Mouse (Mus musculus) cerebellum, postnatal 4 days (tissue): ENCODE results near the gene Rgs6.
A peak's percentile ranks its signal among the peaks of the same experiment; 100 is the strongest.

Experiments used
- DNase-seq, 2 experiments: peaks; one replicate each; pipeline ENCODE4 v3.0.0; 2022; ENCODE audit warnings: low spot score in 2 of 2, mixed read lengths in 1 of 2

The Rgs6 gene

GRCm38 (mm10) chr12:82588017-82588416, at the start of gene Rgs6:
Rgs6 (plus strand) TSS chr12:82588292.
- no peak for DNase-seq

GRCm38 (mm10) chr12:82547127-82547526, 41.0 kb upstream of the Rgs6 start:
- no peak for DNase-seq

GRCm38 (mm10) chr12:82549228-82549627, 38.9 kb upstream of the Rgs6 start:
- no peak for DNase-seq

- no peak for DNase-seq
These were observed 38.0 kb upstream of the Rgs6 start for GRCm38 (mm10) chr12:82550076-82550475.

- DNase-seq = no peak
These were observed 35.7 kb upstream of the Rgs6 start for GRCm38 (mm10) chr12:82552376-82552775.

GRCm38 (mm10) chr12:82562916-82563315, 25.2 kb upstream of the Rgs6 start:
- DNase-seq = no peak

GRCm38 (mm10) chr12:82568370-82568769, 19.7 kb upstream of the Rgs6 start:
- no peak for DNase-seq

GRCm38 (mm10) chr12:82572706-82573105, 15.4 kb upstream of the Rgs6 start:
- DNase-seq = no peak

- no peak for DNase-seq
These were observed 1.5 kb upstream of the Rgs6 start for GRCm38 (mm10) chr12:82586592-82586991.

- DNase-seq = no peak
These were observed 670 bp upstream of the Rgs6 start for GRCm38 (mm10) chr12:82587348-82587895.

- DNase-seq = peak in 1 of 2 experiments; percentile 11
These were observed 946 bp downstream of the Rgs6 start for GRCm38 (mm10) chr12:82588846-82589630.

GRCm38 (mm10) chr12:82599011-82599410, 10.9 kb downstream of the Rgs6 start:
- DNase-seq = no peak

- peak in 1 of 2 experiments; percentile 35 for DNase-seq
These were observed 12.3 kb downstream of the Rgs6 start for GRCm38 (mm10) chr12:82600406-82600805.

GRCm38 (mm10) chr12:82602823-82603222, 14.7 kb downstream of the Rgs6 start:
- DNase-seq = no peak

GRCm38 (mm10) chr12:82603308-82603707, 15.2 kb downstream of the Rgs6 start:
- no peak for DNase-seq

- DNase-seq = no peak
These were observed 15.9 kb downstream of the Rgs6 start for GRCm38 (mm10) chr12:82603979-82604378.

GRCm38 (mm10) chr12:82612769-82613660, 24.9 kb downstream of the Rgs6 start:
- DNase-seq = no peak

GRCm38 (mm10) chr12:82616486-82616812, 28.4 kb downstream of the Rgs6 start:
- DNase-seq = peak in 1 of 2 experiments; percentile 2

GRCm38 (mm10) chr12:82616813-82617681, 29.0 kb downstream of the Rgs6 start:
- peak; percentile 22 to 25 for DNase-seq

GRCm38 (mm10) chr12:82617682-82618370, 29.7 kb downstream of the Rgs6 start:
- no peak for DNase-seq

GRCm38 (mm10) chr12:82640441-82640840, 52.3 kb downstream of the Rgs6 start:
- DNase-seq = no peak
